Mouse (Mus musculus): ENCODE measurements at regions not wholly inside any gene's neighbourhood (a gene's known extent, or its start where the extent isn't known, plus 50 kb on each side); places are given as distances from the start of the nearest gene placed in this dataset.

- no peak for ATAC-seq (replicated peaks; ENCODE audit: low read depth, poor library complexity, severe bottlenecking)
Observed at GRCm38 (mm10) chr8:42157006-42157405, 740.1 kb upstream of the Frg1 start.

GRCm38 (mm10) chr8:42156588-42156987 is 739.7 kb upstream of the Frg1 start:
- ATAC-seq (replicated peaks; ENCODE audit: low read depth, poor library complexity, severe bottlenecking) = no peak

DNA sequence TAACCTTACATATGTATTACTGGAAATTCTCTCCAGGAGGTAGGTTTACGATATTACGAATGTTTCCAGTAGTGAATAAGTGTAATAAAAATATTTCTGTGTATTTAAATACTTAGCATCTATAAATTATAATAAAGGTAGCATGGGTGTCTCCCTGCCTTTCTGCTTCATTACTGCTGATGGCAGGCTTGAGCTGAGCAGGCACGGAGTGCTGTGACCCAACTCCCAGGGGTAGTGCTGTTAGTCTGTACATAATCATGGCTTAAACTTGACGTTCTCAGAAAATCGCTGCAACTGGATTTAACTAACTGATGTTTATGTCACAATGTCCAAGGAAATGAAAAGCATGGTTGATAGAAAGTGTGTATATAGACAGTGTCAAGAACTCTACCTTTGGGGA is 727.8 kb upstream of the Frg1 start:
- ATAC-seq (replicated peaks; ENCODE audit: low read depth, poor library complexity, severe bottlenecking) = no peak

- no peak for ATAC-seq (replicated peaks; ENCODE audit: low read depth, poor library complexity, severe bottlenecking)
Observed at GRCm38 (mm10) chr8:42144220-42144619, 727.3 kb upstream of the Frg1 start.

- ATAC-seq (replicated peaks; ENCODE audit: low read depth, poor library complexity, severe bottlenecking) = no peak
Observed at GRCm38 (mm10) chr8:42107582-42107981, 690.7 kb upstream of the Frg1 start.

DNA sequence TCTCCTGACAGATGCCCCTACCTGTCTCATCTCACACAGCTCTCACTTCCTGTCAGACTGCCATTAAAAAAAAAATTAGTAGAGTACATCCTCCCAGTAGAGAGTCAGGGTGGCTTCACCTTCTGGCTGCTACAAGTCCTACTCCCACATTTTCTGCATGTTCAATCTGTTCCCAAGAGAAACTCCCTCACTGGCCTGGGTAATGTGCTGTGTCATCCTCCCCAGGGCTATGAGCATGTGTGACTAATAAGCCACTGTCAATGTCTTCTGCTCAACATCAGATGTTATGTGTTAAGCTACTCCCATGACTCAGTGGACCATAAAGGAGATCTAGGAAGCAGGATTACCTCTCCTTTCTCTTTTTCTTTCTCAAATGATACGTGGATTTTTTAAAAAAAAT is 652.4 kb upstream of the Frg1 start:
- no peak for ATAC-seq (replicated peaks; ENCODE audit: low read depth, poor library complexity, severe bottlenecking)

DNA sequence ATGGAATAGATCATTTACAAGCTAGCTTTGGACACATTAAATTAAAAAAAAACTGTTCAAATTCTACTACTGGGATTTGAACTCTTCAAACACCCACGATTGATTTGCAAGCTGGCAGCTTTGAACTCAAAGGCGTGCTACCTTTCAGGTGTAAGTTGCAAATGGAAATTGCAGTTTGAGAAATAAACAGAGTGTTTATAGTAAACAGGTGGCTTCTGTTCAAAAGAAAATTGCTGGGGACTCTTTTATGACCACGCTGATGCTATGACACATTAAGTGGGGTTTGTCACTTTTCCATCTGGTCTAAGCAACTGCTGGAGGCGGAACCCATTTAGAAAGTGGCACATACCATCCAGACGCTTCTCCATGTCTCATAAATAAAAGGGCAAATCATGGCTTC is 626.7 kb upstream of the Frg1 start:
- ATAC-seq (replicated peaks; ENCODE audit: low read depth, poor library complexity, severe bottlenecking) = no peak

- no peak for ATAC-seq (replicated peaks; ENCODE audit: low read depth, poor library complexity, severe bottlenecking)
Observed at GRCm38 (mm10) chr8:42039245-42039644, 622.4 kb upstream of the Frg1 start.

DNA sequence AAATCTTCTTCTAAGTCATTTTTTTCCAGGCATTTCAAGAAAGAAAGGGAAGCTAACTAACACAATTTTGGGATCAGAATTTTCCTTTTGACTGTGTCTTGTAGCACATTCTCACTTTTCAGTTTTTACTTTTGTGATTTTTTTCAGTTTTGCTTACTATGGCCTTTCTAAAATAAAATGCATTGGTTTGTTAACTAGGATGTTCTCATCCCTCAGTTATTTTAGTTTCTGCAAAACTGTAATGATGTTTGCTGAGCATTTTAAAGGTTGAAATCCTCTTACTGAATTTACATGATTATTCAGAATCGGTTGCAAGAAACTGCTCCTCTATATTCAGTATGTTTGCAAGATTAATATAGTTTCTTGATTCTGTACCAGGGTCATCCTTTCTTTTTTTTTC is 610.1 kb upstream of the Frg1 start:
- ATAC-seq (replicated peaks; ENCODE audit: low read depth, poor library complexity, severe bottlenecking) = no peak

- no peak for ATAC-seq (replicated peaks; ENCODE audit: low read depth, poor library complexity, severe bottlenecking)
Observed at GRCm38 (mm10) chr8:42017786-42018185, 600.9 kb upstream of the Frg1 start.

GRCm38 (mm10) chr8:42003170-42003569 is 586.3 kb upstream of the Frg1 start:
- ATAC-seq (replicated peaks; ENCODE audit: low read depth, poor library complexity, severe bottlenecking) = no peak

- ATAC-seq (replicated peaks; ENCODE audit: low read depth, poor library complexity, severe bottlenecking) = no peak
Observed at GRCm38 (mm10) chr8:41989040-41989501, 572.2 kb upstream of the Frg1 start.

DNA sequence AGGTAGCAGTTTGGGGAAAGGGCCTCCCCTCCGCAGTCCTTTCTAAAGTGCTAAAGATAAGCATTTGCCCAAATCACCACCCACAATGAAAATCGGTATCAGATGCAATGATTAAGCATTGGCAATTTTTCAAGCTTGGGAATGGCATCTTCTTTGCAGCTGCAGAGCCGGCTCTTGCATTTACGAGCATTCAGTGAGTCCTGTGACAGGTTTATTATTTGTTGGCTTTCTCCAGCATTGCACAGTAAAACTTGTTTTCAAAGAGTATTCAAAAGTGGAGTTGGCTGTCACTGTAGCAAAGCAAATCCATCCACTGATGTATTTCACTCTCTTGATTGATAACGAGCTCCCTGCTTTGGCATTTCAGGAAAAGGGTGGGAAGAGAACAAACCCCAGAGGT is 571.3 kb upstream of the Frg1 start:
- no peak for ATAC-seq (replicated peaks; ENCODE audit: low read depth, poor library complexity, severe bottlenecking)

GRCm38 (mm10) chr8:41987417-41987816 is 570.5 kb upstream of the Frg1 start:
- no peak for ATAC-seq (replicated peaks; ENCODE audit: low read depth, poor library complexity, severe bottlenecking)

DNA sequence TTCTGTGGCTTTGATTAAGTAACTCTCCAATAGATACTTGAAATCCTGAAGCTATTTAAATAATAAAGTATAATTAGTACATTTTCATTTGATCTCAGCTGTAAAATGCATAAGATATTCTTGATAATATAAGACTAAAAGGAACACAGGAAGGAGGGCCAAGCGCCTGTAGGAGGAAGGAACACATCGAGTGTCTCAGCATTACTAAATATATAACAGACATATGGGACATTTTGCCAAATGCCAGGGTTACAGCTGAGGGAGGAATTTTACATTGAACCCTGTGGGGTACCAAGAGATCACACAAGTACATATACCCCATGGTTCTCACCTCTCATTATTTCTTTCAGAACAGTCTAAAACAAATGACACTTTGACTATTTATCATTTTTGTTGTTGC is 555.5 kb upstream of the Frg1 start:
- ATAC-seq (replicated peaks; ENCODE audit: low read depth, poor library complexity, severe bottlenecking) = no peak

- ATAC-seq (replicated peaks; ENCODE audit: low read depth, poor library complexity, severe bottlenecking) = no peak
Observed at GRCm38 (mm10) chr8:41970536-41970935, 553.7 kb upstream of the Frg1 start.

- no peak for ATAC-seq (replicated peaks; ENCODE audit: low read depth, poor library complexity, severe bottlenecking)
Observed at GRCm38 (mm10) chr8:41969408-41969807, 552.5 kb upstream of the Frg1 start.

- no peak for ATAC-seq (replicated peaks; ENCODE audit: low read depth, poor library complexity, severe bottlenecking)
Observed at GRCm38 (mm10) chr8:41964088-41964487, 547.2 kb upstream of the Frg1 start.

GRCm38 (mm10) chr8:41956878-41957277 is 540.0 kb upstream of the Frg1 start:
- ATAC-seq (replicated peaks; ENCODE audit: low read depth, poor library complexity, severe bottlenecking) = no peak

DNA sequence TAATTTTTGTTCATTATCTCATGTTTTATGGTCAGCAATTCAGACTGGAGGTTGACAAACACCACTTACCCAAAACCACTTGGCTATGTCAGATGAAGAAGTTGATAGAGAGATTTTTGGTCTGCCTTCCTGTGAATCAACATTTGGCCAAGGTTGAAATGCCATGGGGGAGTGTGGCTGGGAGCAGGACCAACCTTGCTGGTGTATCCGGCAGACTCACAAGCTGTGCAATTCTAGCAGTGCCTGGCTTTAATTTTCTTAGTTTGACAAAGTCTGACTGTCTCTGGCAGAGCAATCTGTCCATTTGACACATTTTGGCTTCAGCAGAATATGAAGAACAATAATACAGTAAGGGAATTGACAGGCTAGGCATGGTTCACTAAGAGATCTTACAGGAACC is 533.9 kb upstream of the Frg1 start:
- ATAC-seq (replicated peaks; ENCODE audit: low read depth, poor library complexity, severe bottlenecking) = no peak

DNA sequence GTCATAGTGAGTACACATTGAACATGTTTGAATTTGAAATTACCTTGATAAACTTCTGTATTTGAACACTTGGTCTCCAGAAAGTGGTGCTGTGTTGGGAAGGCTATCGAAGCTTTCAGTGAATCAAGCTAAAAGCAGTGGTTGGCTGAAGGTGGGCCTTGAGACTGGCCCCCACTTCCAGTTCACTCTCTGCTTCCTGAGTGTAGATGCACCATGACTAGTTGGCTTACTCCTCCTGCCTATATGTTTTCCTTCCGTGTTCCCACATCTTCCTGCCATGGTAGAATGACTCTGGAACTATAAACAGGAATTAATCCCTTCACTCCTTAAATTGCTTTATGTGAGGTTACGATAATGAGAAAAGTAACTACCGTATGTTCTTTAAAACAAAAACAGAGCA is 522.4 kb upstream of the Frg1 start:
- ATAC-seq (replicated peaks; ENCODE audit: low read depth, poor library complexity, severe bottlenecking) = no peak

DNA sequence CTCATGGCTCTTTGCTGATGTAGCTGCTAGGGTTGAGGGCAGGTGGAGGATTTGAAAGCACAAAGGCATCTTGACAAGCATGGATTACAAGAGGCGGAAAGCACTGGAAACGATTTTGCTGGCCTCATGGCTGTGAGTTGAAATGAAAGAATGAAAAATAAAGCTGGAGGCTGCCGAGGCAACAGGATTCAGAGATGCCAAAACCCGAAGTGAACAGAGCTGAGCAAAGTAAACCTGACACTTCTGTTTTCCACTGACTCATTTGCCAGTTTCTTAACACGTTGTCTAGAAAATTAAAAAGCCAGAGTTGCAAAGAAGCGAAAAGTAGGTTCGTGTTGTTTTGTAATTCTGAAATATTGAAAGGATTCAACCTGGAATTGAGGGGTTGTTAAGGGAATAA is 504.2 kb upstream of the Frg1 start:
- no peak for ATAC-seq (replicated peaks; ENCODE audit: low read depth, poor library complexity, severe bottlenecking)

DNA sequence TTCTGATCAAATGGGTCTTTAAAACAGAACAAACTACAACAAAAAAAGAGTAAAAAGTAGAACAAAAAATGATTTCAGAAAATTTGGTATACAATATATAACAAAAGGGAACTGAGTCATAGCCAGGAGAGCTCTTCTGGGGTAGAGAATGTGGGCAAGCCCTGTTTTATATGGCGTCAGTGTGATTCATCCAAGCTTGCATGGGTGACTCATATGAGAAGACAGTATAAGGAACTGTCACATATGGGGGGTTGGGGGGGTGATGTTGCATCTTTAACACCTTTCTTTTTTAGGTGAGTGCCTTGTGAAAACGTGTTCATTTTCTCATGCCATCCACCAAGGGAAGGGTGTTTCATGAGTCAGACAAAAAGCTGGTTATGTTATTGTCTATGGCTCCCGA is 503.7 kb upstream of the Frg1 start:
- no peak for ATAC-seq (replicated peaks; ENCODE audit: low read depth, poor library complexity, severe bottlenecking)
